Mouse (Mus musculus) cerebellum, postnatal 25 days (tissue): ENCODE results near the gene Gm44965.

Experiments used
- DNase-seq, 2 experiments: peaks; one replicate each; pipeline ENCODE4 v3.0.0; 2021; ENCODE audit warnings: mixed read lengths in 2 of 2

Gene Gm44965

DNA sequence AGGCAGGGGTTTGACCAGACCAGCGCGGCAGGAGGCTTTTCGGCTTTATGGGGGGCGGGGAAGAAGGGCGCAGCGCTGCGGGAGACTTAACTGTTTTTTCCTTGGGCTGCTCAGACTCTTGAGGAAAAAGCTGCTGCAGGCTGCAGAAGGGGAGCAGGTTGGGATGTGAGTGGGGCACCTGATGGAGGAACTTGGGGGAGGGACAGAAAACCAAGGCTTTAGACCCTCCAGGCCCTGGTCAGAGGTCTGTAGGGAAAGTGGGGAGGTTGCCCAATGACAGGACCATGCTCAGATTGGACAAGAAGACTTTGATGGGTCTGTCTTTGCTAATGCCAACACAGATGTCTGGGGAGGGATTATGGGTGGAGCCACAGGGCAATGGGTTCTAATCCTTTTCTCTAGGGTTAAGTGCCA lies 33.8 kb downstream of the Gm44965 start:
- peak in 1 of 2 experiments; percentile 40 for DNase-seq

- DNase-seq: no peak
Observed at GRCm38 (mm10) chr6:48628377-48628776, 34.6 kb downstream of the Gm44965 start.

GRCm38 (mm10) chr6:48628808-48629660 lies 35.3 kb downstream of the Gm44965 start:
- peak; percentile 75 to 77 for DNase-seq

DNA sequence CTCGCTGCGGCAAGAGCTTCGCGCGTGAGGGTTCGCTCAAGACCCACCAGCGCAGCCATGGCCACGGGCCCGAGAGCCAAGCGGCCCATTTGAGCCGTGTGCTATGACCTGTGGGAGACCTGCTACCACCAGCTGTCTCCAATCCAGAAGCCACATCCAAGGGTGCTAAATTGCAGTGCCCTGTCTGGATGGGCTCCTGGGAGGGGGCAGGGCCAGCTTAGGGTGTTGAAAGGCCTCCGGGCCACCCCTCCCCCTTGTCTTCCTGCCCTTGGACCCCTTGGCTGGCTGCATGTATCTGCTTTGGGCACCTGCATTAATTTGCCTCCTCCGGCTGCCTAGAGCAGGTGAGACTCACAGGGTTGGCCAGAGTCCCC lies 35.9 kb downstream of the Gm44965 start:
- DNase-seq: no peak

DNA sequence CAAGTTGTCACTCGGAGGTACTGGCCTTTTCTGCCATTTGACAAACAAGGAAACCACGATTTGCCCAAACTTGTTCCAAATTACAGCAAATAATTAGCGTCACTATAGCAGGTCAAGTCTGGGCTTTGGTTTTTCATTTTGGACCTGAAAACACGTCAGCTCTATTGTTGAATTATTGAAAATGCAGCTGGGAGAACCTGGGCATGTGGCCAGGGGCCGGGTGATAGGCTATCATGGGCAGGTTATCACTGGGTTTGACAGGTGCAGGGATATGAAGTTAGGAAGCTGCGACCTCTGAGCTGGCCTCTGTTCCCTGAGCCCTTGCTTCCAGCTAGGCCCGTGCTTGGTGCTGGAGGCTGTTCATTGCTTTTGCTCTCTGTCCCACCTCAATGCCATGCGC lies 37.1 kb downstream of the Gm44965 start:
- no peak for DNase-seq

DNA sequence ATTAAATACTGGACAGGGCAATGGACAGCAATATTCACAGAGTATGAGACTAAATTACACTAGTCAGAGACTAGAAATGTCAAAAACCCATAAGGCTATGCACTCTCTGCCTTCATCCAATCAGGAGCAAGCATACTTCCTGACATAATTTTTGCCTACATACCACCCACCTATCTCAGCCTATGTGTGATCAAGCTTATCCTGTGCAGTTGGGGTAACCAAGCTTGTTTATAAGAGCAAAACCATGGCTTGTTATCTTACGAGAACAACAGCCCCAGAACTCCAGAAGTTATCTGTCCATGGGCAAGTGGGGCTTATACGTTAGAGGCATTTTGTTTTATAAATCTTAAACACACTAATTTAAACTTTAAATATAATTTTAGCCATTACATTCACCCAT lies 41.4 kb downstream of the Gm44965 start:
- no peak for DNase-seq

DNA sequence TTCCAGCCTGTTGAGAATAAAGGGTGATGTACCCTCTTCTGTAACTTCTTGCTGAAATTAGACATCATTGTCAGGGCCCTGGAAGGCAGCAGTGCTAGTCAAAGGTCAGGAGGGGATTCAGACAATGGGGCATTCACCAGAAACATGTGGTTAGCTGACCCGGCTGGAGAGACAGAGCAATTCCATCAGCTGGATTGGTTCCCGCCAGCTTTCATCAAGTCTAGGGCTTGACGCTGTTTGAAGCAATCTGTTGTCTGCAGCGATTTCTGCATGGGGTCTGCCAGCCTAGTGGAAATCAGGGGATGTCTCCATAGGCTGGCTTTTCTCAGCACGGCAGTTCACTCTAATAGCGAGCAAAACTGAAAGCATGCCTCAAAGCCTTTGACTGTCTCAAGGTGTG lies 42.8 kb downstream of the Gm44965 start:
- DNase-seq: peak; percentile 1 to 2

DNA sequence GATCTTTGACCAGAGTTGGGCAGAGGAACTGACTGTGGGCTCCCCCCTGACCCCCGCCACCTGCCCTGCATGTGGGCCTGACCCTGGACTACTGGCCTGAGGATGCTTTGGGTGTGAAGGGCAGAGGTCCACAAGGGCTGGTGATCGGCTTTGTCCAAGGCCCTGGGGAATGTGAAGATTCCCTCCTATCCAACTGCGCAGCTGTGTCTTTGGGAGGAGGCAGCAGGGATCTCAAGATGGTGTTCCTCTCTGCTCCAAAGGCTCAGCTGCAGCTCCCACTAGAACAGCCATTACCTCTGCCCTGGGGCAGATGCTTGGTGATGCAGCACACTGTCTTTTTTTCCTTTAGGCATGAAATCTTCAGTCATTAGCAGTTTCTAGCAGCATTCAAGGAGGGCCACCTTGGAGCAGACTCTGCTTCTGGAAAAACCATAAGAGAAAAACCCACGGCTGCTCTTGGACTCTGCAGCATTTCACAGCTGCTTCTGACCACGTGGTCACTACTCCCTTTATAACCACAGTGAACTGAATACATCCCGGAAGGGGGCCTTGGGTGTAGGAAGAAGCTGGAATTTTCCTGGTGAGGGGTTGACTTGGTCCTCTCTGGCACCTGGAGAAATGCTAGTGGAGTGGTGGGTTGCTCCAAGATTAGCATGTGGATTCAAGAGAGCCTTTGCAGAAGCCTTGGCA lies 44.2 kb downstream of the Gm44965 start:
- peak in 1 of 2 experiments; percentile 1 for DNase-seq

DNA sequence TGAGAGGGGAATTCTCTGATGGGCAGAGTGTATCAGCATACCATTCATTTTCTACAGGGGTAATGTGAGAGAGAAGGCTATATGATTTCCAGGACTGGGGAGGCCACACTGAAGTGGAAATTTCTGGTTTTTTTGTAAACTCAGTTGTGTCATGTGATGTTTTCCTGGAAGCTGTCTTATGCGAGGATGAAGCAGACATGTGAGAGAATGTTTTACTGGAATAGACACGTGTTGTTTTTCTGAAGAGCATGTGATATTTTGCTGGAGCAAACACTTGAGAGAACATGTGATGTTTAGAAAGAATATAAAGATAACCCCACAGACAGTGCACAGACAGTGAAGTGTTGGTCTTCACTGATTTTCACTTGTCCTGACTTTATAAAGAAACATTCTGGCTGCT lies 44.8 kb downstream of the Gm44965 start:
- DNase-seq: no peak

GRCm38 (mm10) chr6:48641391-48641790 lies 47.6 kb downstream of the Gm44965 start:
- DNase-seq: no peak

GRCm38 (mm10) chr6:48642764-48643292 lies 49.1 kb downstream of the Gm44965 start:
- peak in 1 of 2 experiments; percentile 62 for DNase-seq

DNA sequence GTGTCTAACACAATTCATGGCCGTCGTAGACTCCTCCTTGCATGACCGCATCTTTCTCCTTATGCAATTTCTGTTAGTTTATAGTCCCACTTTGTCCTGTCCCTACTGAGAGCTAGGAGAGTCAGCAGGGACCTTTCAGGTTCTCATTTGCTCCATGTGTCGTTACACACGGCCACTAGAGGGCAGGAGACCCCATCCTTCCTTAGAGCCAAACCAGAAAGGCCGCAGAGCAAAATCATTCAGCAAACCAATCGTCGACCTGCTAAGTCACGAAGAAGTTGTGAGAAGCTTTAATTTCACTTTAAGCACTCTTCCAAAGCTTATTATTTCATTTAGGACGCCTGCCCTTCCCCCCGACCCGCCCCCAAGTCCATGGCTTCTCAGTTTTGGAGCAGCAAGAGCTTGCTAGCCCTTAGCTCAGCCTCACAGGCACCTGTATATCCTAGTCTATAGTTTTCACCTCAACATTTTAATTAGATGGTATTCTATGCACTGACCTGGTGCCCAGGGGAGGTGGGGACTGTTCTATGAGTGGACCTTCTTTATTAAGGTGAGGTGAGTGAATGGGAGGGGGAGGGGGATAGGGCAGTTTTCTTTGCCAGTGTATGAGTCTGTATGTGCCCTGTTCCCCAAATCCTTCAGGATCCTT lies 52.0 kb downstream of the Gm44965 start:
- peak; percentile 69 to 83 for DNase-seq

- no peak for DNase-seq
Observed at GRCm38 (mm10) chr6:48646309-48646690, 52.6 kb downstream of the Gm44965 start.

DNA sequence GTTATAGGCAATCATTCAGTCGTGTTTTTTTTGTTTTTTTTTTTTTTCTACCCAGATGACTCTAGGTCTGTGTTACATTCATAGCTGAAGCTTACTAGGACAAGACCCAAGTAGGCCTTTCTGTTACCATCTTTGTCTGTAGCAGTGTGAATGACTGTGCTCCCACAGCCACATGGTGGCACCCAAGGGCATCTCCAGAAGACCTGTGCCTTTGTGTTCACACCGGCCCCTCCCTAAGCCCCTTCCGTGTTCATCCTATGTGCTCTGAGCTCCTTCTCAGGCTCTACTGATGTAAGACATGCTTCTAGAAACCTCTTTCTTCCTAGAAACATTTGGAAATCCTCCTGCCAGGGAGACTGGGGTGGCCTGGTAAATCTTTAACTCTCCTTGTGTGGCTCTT lies 53.3 kb downstream of the Gm44965 start, which contains the start of gene Gimap8:
Gene Gimap8 (plus strand): TSS at position 240 of the 400 bp plus-strand sequence.
- peak in 1 of 2 experiments; percentile 27 for DNase-seq

DNA sequence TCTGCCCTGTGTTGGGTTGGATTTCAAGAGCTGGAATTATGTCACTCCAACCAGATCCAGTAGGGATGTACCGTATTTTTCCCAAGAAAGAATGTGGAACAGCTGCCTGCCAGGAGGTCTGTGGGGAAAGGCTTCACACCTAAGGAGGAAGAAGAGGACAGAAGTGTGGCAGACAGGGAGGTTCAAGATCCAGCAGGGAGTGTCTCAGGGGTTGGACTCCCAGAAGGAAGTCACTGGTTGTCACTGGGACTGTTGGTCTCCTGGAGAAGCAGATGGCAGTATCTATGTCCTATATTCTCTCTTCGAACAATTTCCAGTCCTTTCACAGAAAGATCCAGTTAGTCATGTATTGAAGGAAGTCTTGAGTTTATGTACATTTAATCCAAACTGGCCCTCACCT lies 53.9 kb downstream of the Gm44965 start:
- DNase-seq: no peak

- DNase-seq: no peak
Observed at GRCm38 (mm10) chr6:48648779-48649178, 55.0 kb downstream of the Gm44965 start.

- no peak for DNase-seq
Observed at GRCm38 (mm10) chr6:48650041-48650440, 56.3 kb downstream of the Gm44965 start.

- no peak for DNase-seq
Observed at GRCm38 (mm10) chr6:48658721-48659120, 65.0 kb downstream of the Gm44965 start.

- no peak for DNase-seq
Observed at GRCm38 (mm10) chr6:48664750-48665149, 71.0 kb downstream of the Gm44965 start.

- DNase-seq: no peak
Observed at GRCm38 (mm10) chr6:48665471-48665870, 71.7 kb downstream of the Gm44965 start.

DNA sequence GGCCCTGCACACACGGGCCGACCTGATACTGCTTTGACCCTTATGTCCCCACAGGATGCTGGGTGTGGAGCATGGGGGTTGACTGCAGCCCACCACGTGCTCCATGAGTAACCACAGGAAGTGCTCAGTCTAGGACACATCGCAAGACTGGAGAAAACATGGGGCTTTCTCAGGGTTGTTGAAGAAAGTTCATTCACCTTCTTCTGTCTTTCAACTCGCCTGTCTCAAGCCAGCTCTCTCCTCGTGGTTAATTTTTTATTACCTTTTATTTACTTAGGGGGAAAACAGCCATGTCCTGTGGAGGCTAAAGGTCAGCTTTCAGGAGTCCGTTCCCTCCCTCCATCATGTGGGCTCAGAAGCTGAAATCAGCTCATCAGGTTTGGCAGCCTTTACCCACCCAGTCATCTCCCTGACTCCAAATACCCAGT lies 72.4 kb downstream of the Gm44965 start:
- DNase-seq: no peak

- no peak for DNase-seq
Observed at GRCm38 (mm10) chr6:48668022-48668421, 74.3 kb downstream of the Gm44965 start.
